Mouse (Mus musculus) thymus, adult 18-20 months (tissue): Measurements from ENCODE around the gene Bicd2.
A peak's percentile ranks its signal among the peaks of the same experiment; 100 is the strongest.
"Not testable (repeated sequence)": the region's sequence is repeated elsewhere in the genome, so short reads cannot be mapped to it uniquely, and the experiment has no call there.

Source experiments
- DNase-seq, 2 experiments: peaks; one replicate each; pipeline ENCODE4 v3.0.0; 2022; ENCODE audit warnings: mixed read lengths in 2 of 2

Bicd2 gene

GRCm38 (mm10) chr13:49362364-49362763, 21.0 kb downstream of the Bicd2 start:
- no peak for DNase-seq

GRCm38 (mm10) chr13:49362804-49363203, 21.4 kb downstream of the Bicd2 start:
- no peak for DNase-seq

DNA sequence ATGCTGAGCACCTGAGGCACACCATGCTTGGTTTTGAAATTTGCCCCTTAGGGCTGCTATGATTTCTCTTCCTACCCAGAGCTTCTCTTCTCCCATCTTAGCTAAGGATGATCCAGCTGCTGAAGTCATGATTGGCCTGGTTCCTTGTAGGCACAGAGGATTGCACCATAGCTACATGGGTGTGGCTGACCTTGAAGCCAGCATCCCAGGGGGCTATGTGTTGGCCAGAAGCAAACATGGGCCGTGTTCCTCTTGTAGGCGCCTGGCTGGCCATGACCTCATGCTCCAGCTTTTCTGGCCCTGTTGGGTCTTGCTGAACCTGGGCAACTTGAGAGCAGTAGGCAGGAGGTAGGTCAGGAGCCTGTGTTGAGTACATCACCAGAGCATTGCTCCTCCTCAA, 23.3 kb downstream of the Bicd2 start:
- no peak for DNase-seq

GRCm38 (mm10) chr13:49367657-49368440, 26.5 kb downstream of the Bicd2 start:
- DNase-seq, result no peak

DNA sequence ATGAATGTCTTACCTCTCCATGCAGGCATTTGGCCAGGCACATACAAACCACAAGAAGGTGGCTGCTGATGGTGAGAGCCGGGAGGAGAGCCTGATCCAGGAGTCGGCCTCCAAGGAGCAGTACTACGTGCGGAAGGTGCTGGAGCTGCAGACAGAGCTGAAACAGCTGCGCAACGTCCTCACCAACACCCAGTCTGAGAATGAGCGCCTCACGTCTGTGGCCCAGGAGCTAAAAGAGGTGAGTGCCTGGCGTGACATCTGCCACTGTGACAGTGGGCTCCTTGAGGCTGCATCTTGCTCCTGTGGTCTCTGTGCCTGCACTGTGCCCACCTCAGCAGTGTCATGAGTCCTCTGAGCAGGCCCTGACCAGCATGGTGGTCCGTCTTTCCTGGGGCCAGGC, 28.0 kb downstream of the Bicd2 start:
- DNase-seq, result no peak

DNA sequence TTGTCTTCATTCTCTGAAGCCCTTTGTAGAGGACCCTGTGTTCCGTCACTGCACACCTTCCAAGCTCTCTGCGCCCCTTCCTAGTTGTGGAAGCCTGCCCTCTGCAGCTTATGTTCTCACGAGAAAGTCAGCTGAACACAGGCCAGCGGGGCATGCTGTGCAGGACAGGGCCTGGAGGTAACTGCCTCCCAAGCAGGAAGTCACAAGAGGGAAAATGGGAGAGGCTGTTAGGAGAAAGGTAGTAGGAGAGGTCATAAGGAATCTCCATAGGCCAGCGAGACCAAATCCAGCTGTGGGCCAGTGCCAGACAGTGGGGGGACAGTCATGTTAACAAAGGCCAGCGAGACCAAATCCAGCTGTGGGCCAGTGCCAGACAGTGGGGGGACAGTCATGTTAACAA, 28.8 kb downstream of the Bicd2 start:
- DNase-seq, result not testable (repeated sequence)

DNA sequence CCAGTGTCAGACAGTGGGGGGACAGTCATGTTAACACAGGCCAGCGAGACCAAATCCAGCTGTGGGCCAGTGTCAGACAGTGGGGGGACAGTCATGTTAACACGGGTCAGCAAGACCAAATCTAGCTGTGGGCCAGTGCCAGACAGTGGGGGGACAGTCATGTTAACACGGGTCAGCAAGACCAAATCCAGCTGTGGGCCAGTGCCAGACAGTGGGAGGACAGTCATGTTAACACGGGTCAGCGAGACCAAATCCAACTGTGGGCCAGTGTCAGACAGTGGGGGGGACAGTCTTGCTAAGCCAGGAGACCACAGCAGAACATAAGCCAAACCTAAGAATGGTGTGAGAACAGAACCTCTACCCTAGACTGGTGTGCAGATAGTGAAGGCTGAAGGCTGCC, 29.5 kb downstream of the Bicd2 start:
- DNase-seq, result not testable (repeated sequence)

DNA sequence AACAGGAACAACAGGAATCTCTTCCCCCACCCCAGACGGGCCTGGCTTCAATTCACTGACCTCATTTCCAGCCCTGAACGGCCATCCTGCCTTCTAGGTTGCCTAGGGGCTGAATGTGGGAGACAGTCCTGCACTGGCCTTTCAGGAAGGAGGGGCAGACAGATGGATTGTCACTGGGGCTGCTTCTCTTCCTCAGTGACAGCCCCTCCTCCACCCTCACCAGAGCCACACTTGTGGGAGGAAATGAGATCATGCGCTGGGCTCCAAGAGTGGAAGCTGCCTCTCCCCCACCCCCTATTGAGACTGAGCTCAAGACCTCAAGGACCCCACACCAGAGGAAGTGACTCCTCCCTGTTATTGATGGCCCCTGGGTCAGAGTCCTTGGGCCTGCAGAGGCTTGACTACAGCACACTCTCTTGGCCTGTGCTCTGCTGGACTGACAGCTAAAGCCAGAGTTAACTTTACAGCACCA, 30.1 kb downstream of the Bicd2 start:
- peak; percentile 53 to 70 for DNase-seq

DNA sequence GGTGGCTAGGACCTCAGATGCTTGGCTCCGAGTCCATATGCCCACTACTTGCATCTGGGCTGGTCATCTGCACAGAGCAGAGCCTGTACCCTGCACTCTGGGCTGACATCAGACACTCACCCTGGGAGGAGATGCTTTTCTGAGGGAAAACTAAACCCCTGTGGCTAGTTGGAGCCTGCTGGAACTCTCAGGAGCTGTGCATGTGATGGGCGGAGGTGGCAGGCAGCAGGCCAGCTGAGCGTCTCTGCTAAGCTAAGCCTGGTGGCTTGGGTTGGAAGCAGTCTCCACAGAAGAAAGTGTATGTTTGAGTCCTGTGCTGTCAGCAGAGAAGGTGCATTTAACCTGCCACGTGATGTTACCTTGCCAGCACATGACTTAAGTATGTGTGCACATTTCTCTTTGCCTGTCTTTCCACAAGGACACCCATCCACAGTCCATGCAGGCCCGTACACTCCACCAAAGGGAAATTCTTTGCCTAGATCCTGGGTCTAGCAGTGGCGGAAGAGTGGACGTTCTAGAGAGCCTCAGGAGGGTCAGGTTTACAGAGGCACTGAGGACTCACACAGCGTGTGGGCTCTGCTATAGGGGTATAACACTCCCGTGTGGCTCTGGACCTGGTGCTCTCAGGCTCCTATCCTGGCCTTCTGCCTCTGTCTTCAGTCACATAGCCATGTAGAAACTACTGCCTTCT, 31.1 kb downstream of the Bicd2 start:
- no peak for DNase-seq

DNA sequence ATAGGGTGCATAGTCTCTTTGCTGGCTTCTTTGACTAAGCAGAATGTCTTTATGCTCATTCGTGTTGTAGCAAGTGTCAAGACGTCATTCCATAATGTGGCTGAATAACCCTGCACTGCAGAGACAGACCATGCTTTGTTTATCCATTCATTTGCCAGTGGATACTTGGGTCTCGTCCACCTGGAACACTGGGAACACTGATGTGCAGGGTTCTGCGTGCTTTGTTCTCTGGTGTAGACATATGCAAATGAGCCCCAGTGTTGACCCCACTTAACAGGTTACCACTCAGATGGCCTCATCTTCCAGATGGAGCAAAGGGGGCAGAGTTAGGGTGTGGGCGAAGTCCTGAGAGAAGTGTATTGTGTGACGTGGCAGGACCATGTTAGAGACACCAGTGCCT, 32.9 kb downstream of the Bicd2 start:
- no peak for DNase-seq

- DNase-seq, result no peak
Measured at GRCm38 (mm10) chr13:49374730-49375129, 33.3 kb downstream of the Bicd2 start.

- no peak for DNase-seq
Measured at GRCm38 (mm10) chr13:49377608-49378007, 36.2 kb downstream of the Bicd2 start.

GRCm38 (mm10) chr13:49379301-49379700, 37.9 kb downstream of the Bicd2 start:
- DNase-seq, result no peak

DNA sequence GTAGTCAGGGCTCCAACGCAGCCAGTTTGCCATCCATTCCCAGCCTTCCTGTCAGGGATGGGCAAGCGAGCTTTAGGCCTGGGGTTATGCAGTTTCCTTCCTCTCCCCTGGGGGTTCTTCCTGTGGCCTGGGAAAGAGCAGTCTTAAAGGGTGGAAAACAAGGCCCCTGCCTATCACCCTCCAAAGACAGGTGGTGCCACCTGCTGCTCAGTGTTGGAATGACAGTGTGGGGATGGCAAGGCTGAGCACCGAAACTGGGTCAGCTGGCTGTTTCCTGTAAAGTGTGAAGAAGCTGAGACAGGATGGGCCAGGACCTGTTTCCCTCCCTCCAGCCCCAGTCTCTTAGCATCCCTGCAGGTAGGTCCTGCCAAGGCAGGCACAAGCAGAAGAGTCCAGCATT, 39.8 kb downstream of the Bicd2 start:
- peak; percentile 66 to 75 for DNase-seq

- no peak for DNase-seq
Measured at GRCm38 (mm10) chr13:49382997-49383396, 41.6 kb downstream of the Bicd2 start.

GRCm38 (mm10) chr13:49384751-49385463, 43.5 kb downstream of the Bicd2 start:
- DNase-seq, result no peak

DNA sequence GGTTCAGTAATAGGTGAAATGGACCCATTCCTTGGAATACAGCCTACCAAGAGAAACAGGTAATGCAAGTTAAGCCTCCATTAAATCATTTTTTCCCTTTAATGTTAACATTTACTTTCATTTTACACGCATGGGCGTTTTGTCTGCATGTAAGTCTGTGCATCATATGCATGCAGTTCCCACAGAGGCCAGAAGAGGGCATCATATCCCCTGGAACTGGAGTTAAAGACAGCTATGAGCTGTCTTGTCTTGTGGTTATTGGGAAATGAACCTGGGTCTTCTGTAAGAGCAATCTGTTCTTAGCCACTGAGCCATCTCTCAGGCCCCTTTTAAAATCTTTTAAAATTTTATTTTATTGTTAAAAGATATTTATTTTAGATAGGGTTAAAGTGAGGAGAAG, 50.0 kb downstream of the Bicd2 start:
- no peak for DNase-seq

GRCm38 (mm10) chr13:49393579-49393978, 52.2 kb downstream of the Bicd2 start:
- DNase-seq, result no peak

- no peak for DNase-seq
Measured at GRCm38 (mm10) chr13:49394886-49395447, 53.6 kb downstream of the Bicd2 start.

GRCm38 (mm10) chr13:49396798-49397197, 55.4 kb downstream of the Bicd2 start:
- DNase-seq, result no peak

GRCm38 (mm10) chr13:49398191-49398590, 56.8 kb downstream of the Bicd2 start:
- DNase-seq, result no peak

DNA sequence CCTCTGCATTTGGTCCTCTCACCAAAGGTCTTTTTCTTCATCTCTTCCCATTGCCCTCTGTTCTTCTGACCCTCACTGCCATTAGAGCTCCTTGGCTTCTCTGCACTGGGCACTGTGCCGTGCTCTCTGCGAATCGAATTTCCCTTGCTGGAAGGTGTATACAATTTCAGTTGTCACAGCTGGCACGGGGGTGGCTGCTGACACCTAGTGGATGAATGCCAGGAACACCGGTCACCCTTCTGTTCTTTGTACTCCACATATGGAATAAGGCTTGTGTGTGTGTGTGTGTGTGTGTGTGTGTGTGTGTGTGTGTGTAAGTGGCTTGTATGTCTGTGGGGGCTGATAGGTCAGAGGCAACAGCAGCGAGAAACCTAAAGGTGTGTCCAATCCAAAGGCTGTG, 58.8 kb downstream of the Bicd2 start:
- no peak for DNase-seq

DNA sequence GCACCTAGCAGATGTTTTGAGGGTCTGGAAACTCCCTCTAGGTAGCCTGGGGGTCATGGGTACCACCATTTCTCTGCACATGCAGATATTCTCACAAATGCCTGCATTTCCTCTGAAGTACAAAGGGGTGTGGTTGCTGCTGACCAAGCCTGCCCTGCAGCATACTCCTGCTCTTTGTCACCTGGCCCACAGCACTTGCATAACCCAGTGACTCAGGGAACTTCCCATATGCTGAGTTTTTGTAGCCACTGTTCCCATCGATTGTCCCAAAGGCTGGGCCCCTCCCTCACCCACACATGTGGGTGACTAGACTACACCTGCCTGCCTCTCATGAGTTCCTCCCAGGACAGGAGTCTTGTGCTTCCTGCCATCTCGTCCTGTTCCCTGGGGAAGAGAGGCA, 61.2 kb downstream of the Bicd2 start:
- DNase-seq, result no peak
